Mouse (Mus musculus): Measurements from ENCODE around the gene Zfp579.

Zfp579 gene

GRCm38 (mm10) chr7:4957361-4957760 lies 38.6 kb downstream of the Zfp579 start:
- DNase-seq (ENCODE audit: low read depth, low spot score), result no peak

- DNase-seq (ENCODE audit: low read depth, low spot score), result no peak
These were observed 42.0 kb downstream of the Zfp579 start for GRCm38 (mm10) chr7:4953815-4954445.

- no peak for DNase-seq (ENCODE audit: low read depth, low spot score)
These were observed 45.2 kb downstream of the Zfp579 start for GRCm38 (mm10) chr7:4950561-4951342.

DNA sequence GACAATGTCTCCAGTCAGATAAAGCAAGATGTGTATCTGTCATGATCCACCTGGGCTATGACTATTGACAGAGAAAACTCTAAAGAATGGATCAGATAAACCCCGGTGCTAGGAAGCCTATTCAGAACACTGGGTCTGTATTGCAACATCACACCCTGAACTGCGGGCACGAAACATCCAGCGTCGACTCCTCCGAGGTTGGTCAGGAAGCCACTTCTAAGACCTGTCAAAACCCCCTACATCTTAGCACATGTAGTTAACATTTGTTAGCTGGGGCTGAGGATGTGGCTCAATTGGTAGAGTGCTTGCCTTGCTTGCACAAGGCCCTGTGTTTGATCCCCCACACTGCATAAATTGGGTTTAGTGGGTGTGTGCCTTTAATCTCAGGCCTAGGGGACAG lies 47.6 kb downstream of the Zfp579 start:
- peak; percentile 83 for DNase-seq (ENCODE audit: low read depth, low spot score)

DNA sequence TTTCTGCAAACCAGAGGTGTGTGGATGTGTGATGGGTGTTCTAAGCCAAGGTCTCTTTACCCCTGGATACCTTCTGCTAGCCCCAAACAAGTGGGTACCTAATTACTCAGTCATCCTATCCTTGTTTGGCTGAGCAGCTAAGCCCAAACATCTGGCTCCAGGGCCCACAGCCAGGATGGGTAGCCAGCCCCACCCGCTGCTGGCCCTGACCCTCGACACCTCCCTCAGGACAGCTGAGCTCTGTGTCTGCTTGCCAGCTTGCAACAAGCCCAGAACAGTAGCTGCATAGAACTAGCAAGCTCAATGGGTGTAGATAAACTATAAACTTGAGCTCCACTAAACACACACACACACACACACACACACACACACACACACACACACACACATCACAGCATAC lies 48.1 kb downstream of the Zfp579 start:
- DNase-seq (ENCODE audit: low read depth, low spot score), result no peak

DNA sequence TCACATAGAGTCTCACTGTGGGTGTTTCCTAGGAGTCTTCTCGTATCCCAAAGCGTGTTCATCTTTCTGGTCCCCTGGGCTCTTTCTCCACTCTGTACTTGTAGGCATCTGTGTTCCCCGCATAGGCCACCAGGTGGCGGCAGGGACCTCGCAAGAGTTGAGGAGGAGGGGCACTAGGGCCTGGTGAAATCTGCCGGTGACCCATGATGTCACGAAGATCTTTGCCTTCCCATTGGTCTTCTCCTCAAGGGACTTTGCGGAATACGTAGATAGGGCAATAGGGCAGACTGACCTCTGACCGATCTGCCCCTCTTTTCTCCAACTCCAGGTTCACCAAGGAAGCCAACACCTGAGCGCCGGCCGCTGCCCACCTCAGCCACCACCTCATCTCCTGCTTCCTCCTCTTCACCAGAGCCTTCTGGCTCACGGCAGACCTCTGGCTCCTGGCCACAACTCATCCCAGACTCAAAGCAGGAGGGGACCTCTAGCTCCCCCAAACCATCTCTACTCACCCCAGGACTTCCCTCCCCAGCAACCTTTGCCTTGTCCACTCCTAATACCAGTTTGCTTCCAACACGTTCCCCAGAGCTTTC lies 52.6 kb downstream of the Zfp579 start:
- peak; percentile 91 for DNase-seq (ENCODE audit: low read depth, low spot score)

- no peak for DNase-seq (ENCODE audit: low read depth, low spot score)
These were observed 53.3 kb downstream of the Zfp579 start for GRCm38 (mm10) chr7:4942673-4943072.

DNA sequence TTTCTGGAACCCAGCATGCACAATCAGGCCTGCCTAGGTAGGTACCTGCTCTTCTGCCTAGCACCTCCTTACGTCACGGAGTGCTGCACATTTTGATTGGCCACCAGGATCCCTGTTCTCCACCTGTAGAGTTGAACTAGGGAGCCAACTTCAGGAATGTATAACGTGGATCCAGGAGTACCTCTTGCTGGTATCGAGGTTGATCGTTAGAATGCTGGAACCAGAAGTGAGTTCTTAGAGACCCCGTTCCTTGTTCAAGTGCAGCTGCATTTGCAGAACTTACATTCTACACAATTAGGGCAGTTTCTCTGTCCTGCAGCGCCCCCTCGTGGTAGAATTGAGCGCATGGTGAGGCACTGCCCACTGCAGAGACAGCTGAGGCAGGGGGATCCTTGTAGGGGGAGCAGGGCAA lies 55.9 kb downstream of the Zfp579 start:
- peak; percentile 83 for DNase-seq (ENCODE audit: low read depth, low spot score)

DNA sequence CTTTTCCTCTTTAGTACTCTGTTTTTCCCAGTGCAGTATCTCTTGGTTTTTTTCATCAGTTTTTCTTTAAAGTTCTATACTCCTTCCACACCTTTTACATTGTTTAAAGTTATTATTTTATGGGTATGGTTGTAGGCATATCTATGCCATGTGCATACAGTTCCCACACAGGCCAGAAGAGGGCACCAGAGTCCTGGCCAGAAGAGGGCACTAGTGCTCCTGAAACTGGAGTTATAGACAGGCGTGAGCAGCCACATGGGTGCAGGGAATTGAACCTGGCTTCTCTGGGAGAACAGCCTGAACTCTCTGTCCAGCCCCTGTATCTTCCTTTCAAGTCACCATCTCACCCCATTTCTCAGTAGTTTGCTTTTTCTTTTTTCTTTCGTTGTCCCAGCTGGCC lies 57.5 kb downstream of the Zfp579 start:
- DNase-seq (ENCODE audit: low read depth, low spot score), result peak; percentile 74

DNA sequence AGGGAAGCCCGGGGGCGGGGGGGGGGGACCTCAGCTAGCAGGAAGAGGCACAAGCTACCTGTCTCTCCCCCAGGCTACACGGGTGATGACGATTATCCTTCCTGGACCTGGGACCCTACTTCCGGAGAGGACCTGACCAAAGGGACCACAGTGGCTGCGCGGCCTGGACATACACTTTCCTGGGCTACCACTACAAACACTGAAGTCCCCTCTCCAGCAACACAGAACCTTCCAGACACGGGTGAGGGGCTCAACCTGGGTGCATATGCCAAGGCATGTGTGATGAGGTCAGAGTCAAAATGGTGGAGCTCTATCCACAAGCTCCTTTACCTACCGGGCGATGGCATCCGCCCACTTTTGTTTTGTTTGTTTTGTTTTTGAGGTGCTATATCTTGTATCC lies 58.6 kb downstream of the Zfp579 start:
- no peak for DNase-seq (ENCODE audit: low read depth, low spot score)

GRCm38 (mm10) chr7:4936832-4937231 lies 59.1 kb downstream of the Zfp579 start:
- DNase-seq (ENCODE audit: low read depth, low spot score), result no peak

GRCm38 (mm10) chr7:4934160-4934914 lies 61.6 kb downstream of the Zfp579 start:
- no peak for DNase-seq (ENCODE audit: low read depth, low spot score)
